Mouse (Mus musculus): ENCODE data around the gene Lrrc2.

DNA sequence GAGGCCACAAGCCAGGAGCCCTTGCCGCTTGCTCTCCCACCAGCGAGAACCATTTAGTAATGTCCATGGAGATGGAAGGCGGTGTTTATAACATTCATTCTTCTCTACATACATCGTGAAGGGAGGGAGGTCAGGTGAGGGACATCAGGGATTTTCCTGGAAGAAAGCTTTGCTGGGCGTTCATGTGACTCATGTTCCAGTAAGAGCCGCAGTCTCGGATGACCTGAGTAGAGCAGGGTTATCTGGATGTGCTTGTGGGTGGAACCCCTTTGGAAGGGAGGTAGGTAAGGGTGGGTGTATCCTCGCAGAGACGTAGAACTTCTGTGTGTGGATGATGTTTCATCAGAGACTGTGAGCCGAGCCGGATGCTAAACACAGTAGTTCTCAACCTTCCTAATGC, at the start of gene Lrrc2:
- TF ChIP-seq ZNF384 (IDR thresholded peaks at IDR 0.05; ENCODE audit: low read depth, low read length) (no peak), NELFE (IDR thresholded peaks at IDR 0.05; ENCODE audit: low read depth, low read length) (no peak), CTCF (conservative IDR thresholded peaks at IDR 0.05 in 1 of 2, IDR thresholded peaks at IDR 0.05 in 1 of 2; ENCODE audit: low read depth in 2 of 2, low read length in 2 of 2) (no peak), MAX (IDR thresholded peaks at IDR 0.05; ENCODE audit: low read length) (no peak), POLR2A (IDR thresholded peaks at IDR 0.05; ENCODE audit: low read depth, low read length) (no peak)
